Mouse (Mus musculus): ENCODE measurements around the gene Xirp2. TPM values are rescaled to one million over a fixed set of nuclear protein-coding genes. Genes with fewer than 3 reads are reported as not detected.

Gene Xirp2
- polyA plus RNA-seq, 1 experiment = not detected

- H3K4me3 ChIP-seq (ENCODE audit: control insufficient read depth, low read depth, low read length) = no peak overlapping the region
- no peaks in the 10 kb centered on the region for H3K4me1 ChIP-seq (ENCODE audit: control insufficient read depth, insufficient read depth, low read length)
- TF ChIP-seq POLR2A (IDR thresholded peaks at IDR 0.05; ENCODE audit: control insufficient read depth, low read depth, low read length) (no peak), CTCF (IDR thresholded peaks at IDR 0.05; ENCODE audit: control insufficient read depth, insufficient read depth, insufficient replicate concordance, low read depth, low read length) (no peak)
- H3K36me3 ChIP-seq (ENCODE audit: control insufficient read depth, insufficient read depth, low read length) = no peaks in the 10 kb centered on the region
- H3K27me3 ChIP-seq (ENCODE audit: control insufficient read depth, insufficient read depth, low read length) = no peaks in the 10 kb centered on the region
- H3K27ac ChIP-seq (ENCODE audit: control insufficient read depth, insufficient read depth, low read depth, low read length) = no peak overlapping the region
Observed at GRCm38 (mm10) chr2:67489128-67489492, 43.3 kb downstream of the Xirp2 start.

- Histone ChIP-seq H3K4me3 (ENCODE audit: control insufficient read depth, low read depth, low read length) (no peak overlapping the region), H3K27ac (ENCODE audit: control insufficient read depth, insufficient read depth, low read depth, low read length) (no peak overlapping the region), H3K36me3 (ENCODE audit: control insufficient read depth, insufficient read depth, low read length) (no peaks in the 10 kb centered on the region), H3K27me3 (ENCODE audit: control insufficient read depth, insufficient read depth, low read length) (no peaks in the 10 kb centered on the region), H3K4me1 (ENCODE audit: control insufficient read depth, insufficient read depth, low read length) (no peaks in the 10 kb centered on the region)
- TF ChIP-seq CTCF (IDR thresholded peaks at IDR 0.05; ENCODE audit: control insufficient read depth, insufficient read depth, insufficient replicate concordance, low read depth, low read length) (no peak), POLR2A (IDR thresholded peaks at IDR 0.05; ENCODE audit: control insufficient read depth, low read depth, low read length) (no peak)
Observed at GRCm38 (mm10) chr2:67505457-67505856, 59.7 kb downstream of the Xirp2 start.

DNA sequence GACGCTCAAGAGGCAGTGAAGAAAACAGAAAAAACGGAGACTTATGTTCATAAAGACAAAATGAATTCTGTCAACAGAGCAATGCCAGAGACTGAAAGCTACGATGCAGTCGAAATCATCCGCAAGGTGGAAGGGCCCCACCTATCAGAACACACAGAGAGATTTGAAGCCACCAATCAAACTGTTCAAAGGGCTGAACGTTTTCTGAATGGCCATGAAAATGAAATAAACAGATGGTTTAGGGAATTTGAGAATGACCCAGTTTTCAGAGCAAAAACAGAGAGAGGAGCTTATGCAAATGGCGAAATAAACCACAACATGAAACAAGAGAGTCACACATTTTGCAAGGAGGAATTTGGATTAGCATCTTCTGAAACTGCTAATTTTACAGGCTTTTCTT lies 70.6 kb downstream of the Xirp2 start:
- no peaks in the 10 kb centered on the region; the same call in 1 of the 2 replicates for H3K4me1 ChIP-seq (ENCODE audit: control insufficient read depth, insufficient read depth, low read length)
- no peaks in the 10 kb centered on the region for H3K36me3 ChIP-seq (ENCODE audit: control insufficient read depth, insufficient read depth, low read length)
- no peak overlapping the region for H3K4me3 ChIP-seq (ENCODE audit: control insufficient read depth, low read depth, low read length)
- H3K27me3 ChIP-seq (ENCODE audit: control insufficient read depth, insufficient read depth, low read length) = no peaks in the 10 kb centered on the region
- TF ChIP-seq CTCF (IDR thresholded peaks at IDR 0.05; ENCODE audit: control insufficient read depth, insufficient read depth, insufficient replicate concordance, low read depth, low read length) = no peak
- no peak for TF ChIP-seq POLR2A (IDR thresholded peaks at IDR 0.05; ENCODE audit: control insufficient read depth, low read depth, low read length)
- H3K27ac ChIP-seq (ENCODE audit: control insufficient read depth, insufficient read depth, low read depth, low read length) = no peak overlapping the region

GRCm38 (mm10) chr2:67535347-67535746 lies 89.5 kb downstream of the Xirp2 start:
- Histone ChIP-seq H3K27ac (ENCODE audit: control insufficient read depth, insufficient read depth, low read depth, low read length) (no peak overlapping the region), H3K4me3 (ENCODE audit: control insufficient read depth, low read depth, low read length) (no peak overlapping the region), H3K36me3 (ENCODE audit: control insufficient read depth, insufficient read depth, low read length) (no peaks in the 10 kb centered on the region), H3K27me3 (ENCODE audit: control insufficient read depth, insufficient read depth, low read length) (no peaks in the 10 kb centered on the region), H3K4me1 (ENCODE audit: control insufficient read depth, insufficient read depth, low read length) (no peaks in the 10 kb centered on the region)
- TF ChIP-seq POLR2A (IDR thresholded peaks at IDR 0.05; ENCODE audit: control insufficient read depth, low read depth, low read length) (no peak), CTCF (IDR thresholded peaks at IDR 0.05; ENCODE audit: control insufficient read depth, insufficient read depth, insufficient replicate concordance, low read depth, low read length) (no peak)

DNA sequence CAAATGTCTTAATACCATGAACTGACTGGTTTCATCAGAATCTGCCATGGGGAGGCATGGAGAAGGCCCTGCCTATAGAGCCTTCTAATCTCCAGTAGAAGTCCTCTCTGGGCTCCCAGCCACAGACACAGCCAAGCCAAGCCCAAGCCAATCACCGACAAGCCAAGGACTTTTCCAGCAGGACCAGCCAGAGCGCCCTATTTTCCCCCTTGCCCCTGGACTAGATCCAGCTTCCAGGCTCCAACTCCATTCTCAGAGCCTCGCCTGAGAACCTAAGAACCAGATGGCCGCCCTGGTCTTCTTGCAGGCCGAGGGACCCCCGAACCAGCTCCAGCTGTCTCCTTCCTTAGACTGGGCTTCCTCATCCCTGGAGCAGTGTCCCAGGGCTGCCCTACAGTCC lies 93.6 kb downstream of the Xirp2 start:
- no peak overlapping the region for H3K27ac ChIP-seq (ENCODE audit: control insufficient read depth, insufficient read depth, low read depth, low read length)
- TF ChIP-seq CTCF (IDR thresholded peaks at IDR 0.05; ENCODE audit: control insufficient read depth, insufficient read depth, insufficient replicate concordance, low read depth, low read length) (no peak), POLR2A (IDR thresholded peaks at IDR 0.05; ENCODE audit: control insufficient read depth, low read depth, low read length) (no peak)
- H3K4me1 ChIP-seq (ENCODE audit: control insufficient read depth, insufficient read depth, low read length) = no peaks in the 10 kb centered on the region
- no peak overlapping the region for H3K4me3 ChIP-seq (ENCODE audit: control insufficient read depth, low read depth, low read length)
- H3K27me3 ChIP-seq (ENCODE audit: control insufficient read depth, insufficient read depth, low read length) = no peaks in the 10 kb centered on the region
- H3K36me3 ChIP-seq (ENCODE audit: control insufficient read depth, insufficient read depth, low read length) = no peaks in the 10 kb centered on the region

- TF ChIP-seq POLR2A (IDR thresholded peaks at IDR 0.05; ENCODE audit: control insufficient read depth, low read depth, low read length) = no peak
- no peak for TF ChIP-seq CTCF (IDR thresholded peaks at IDR 0.05; ENCODE audit: control insufficient read depth, insufficient read depth, insufficient replicate concordance, low read depth, low read length)
- H3K27me3 ChIP-seq (ENCODE audit: control insufficient read depth, insufficient read depth, low read length) = no peaks in the 10 kb centered on the region
- H3K4me3 ChIP-seq (ENCODE audit: control insufficient read depth, low read depth, low read length) = no peak overlapping the region
- no peaks in the 10 kb centered on the region for H3K36me3 ChIP-seq (ENCODE audit: control insufficient read depth, insufficient read depth, low read length)
- H3K27ac ChIP-seq (ENCODE audit: control insufficient read depth, insufficient read depth, low read depth, low read length) = no peak overlapping the region
- H3K4me1 ChIP-seq (ENCODE audit: control insufficient read depth, insufficient read depth, low read length) = no peaks in the 10 kb centered on the region
Observed at GRCm38 (mm10) chr2:67541957-67542696, 96.3 kb downstream of the Xirp2 start.

DNA sequence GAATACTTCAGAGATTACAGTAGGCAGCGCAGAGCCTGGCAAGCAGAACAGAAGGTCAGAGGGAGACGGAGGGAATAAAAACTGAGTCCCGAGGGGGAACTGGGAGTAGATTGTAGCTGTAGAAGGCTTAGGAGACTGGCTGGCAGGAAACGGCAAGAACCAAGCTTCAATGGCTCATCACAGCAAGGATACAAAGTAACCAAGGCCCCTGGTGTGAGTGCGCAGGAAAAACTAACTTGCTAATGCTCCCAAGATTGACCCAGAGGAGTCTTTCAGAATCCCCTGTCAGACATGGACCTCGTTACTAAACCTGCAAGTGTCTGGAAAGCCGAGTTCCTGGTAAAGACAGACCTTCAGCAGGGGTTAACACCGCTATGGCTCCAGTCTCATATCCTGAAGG lies 98.6 kb downstream of the Xirp2 start:
- no peak overlapping the region for H3K27ac ChIP-seq (ENCODE audit: control insufficient read depth, insufficient read depth, low read depth, low read length)
- H3K4me1 ChIP-seq (ENCODE audit: control insufficient read depth, insufficient read depth, low read length) = no peaks in the 10 kb centered on the region
- no peak for TF ChIP-seq POLR2A (IDR thresholded peaks at IDR 0.05; ENCODE audit: control insufficient read depth, low read depth, low read length)
- no peak for TF ChIP-seq CTCF (IDR thresholded peaks at IDR 0.05; ENCODE audit: control insufficient read depth, insufficient read depth, insufficient replicate concordance, low read depth, low read length)
- no peaks in the 10 kb centered on the region for H3K36me3 ChIP-seq (ENCODE audit: control insufficient read depth, insufficient read depth, low read length)
- no peak overlapping the region for H3K4me3 ChIP-seq (ENCODE audit: control insufficient read depth, low read depth, low read length)
- H3K27me3 ChIP-seq (ENCODE audit: control insufficient read depth, insufficient read depth, low read length) = no peaks in the 10 kb centered on the region

Measured in testis, adult 2 months (tissue).